Mouse (Mus musculus) natural killer cell, adult 2 months (primary cell): ENCODE data around the gene Lmf1.

ENCODE experiments used
- DNase-seq, 2 experiments: peaks; one replicate each; pipeline ENCODE4 v3.0.0; 2022; ENCODE audit warnings: low spot score in 2 of 2

Lmf1 gene

DNA sequence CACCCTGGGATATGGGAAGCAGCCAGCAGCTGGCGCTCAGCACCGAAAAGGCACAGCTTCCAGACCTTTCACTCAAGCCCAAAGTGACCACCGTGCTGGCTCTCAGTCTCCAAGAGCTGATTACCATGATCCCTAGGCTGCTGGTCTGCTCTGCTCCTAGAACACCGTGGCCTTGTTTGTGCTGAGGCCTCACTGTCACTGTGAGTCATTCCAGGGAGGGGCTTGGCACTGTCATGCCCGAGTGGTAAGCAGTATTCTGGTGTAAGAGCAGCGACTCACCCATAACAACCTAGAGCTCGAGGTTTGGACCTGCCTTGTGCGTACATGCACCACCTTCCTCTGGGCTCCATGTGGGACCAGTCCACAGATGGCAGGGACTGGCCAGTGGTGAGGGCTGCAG is 63.1 kb downstream of the Lmf1 start:
- no peak for DNase-seq

DNA sequence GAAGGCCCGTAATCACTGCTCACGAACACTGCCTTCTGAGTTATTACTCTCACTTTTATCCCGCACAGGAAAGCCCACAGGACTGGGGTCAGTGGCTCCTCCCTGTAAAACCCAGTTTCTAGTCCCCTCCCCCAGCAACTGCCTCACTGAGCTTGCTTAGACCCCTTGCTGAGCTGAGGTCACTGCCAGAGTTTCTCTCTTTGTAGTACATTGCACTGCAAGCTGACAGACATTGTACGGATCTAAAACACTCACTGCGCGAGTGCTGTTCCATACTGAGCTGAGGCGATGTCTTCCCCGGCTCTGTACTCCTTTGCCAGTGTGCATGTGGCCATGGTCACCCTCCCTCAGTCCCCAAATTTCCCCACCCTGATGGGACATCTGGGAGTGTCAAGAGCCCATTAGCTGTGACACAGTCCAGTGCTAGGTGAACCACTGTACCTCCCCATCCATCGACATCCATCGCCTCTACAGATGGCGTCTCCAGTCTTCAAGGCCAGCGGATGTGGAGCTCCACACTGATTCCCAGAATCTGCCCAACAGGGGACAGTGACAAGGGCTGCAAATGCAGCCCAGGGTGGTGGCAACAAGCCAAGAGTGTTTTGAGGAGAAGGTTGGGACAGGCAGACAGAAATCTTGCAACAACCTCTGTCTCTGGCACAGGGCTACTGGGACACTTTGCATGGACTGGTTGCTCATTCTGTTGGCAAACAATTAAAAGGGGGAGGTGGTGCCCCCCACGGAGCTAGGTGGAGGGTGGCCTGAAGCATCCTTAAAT is 64.8 kb downstream of the Lmf1 start:
- DNase-seq, result no peak

GRCm38 (mm10) chr17:25644761-25645160 is 65.9 kb downstream of the Lmf1 start:
- DNase-seq, result no peak

DNA sequence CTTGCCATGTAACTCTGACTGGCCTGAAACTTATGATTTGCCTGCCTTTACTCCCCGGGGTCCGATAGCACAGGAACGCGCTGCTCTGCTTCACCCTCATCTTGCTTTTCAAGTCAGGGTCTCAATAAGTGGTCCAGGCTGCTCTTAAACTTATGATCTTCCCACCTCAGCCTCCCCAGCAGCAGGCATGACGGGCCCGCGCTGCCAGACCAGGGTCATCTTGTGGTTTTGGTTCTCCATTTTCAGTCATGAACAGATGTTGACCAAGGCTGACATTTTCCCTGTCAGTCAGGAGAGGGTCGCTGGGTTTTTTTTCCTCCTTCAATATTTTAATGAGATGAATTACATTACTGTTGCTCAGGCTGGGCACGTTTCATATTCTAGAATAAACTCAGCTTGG is 66.8 kb downstream of the Lmf1 start:
- no peak for DNase-seq

DNA sequence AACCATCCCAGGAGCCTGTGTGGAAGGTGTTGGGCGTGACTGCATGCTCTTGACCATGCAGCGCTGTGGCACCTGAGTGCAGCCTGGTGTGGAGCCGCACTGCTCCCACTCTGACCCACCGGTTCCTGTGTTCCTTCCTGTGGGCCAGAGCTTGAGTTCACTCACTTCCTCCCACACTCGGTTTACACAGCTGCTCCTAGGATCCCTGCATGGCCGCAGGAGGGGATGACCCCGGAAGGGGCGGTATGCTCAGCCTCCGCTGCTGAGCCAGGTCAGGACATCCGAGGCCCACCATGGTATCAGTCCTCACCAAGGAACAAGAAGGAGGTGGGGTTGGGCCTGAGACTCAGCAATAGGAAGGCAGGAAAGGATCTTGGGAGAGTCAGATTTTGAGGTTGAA is 69.0 kb downstream of the Lmf1 start:
- no peak for DNase-seq

DNA sequence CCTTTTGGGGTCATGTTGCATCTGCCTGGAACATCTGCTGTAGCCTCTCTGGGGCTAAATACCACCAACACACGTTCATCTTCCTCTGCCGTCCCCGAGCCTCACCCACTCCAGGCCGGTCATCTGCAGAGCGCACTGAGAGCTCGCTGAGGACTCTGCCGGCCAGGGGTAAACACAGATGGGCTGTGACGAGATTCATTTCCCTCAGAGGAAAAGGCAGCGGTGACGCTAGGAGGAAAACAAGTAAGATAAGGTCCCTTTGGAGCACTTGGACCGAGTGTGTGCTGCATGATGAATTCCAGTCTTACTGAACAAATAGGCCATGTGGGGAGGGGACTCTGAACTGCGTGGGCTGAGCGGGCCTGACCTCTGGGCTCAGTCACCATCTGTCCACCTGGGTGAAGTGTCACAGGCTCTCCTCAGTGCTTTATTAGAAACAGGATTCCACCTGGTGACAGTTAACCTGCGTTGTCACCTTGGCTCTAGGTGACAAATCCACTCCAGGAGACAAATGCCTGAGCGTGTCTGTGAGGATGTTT is 69.9 kb downstream of the Lmf1 start:
- no peak for DNase-seq

- DNase-seq, result no peak
Observed at GRCm38 (mm10) chr17:25650726-25651125, 71.8 kb downstream of the Lmf1 start.

GRCm38 (mm10) chr17:25652272-25652671 is 73.4 kb downstream of the Lmf1 start:
- DNase-seq, result no peak

DNA sequence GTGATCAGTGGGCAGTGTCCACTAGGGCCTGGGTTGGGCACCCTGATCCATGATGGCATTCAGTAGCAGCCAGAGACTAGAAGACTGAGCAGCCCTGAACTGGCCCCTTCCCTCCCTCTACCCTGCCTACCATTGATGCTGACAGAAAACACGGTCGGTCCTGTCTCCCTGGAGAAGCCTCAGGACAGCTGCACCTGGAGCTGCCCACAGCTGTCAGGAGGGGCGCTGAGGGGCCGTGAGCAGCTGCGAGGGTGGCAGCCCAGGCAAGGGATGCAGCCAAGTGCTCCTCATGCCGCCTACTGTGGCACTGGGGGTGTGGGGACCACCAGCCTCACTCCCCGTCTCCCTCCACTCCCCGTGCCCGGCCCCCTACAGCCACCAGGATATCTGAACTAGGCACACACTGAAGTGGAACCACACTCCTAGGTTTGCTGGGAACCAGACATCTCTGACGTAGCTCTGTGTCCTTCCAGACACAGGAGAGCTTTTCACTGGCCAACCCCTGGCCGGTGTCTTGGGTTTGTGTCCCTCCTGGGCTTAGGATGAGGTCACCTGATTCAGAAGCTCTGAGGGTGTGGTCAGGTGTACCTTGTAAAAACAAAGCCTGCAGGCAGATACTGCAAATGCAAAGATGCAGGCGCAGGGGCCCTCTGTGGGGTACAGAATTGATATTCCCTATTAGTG is 77.4 kb downstream of the Lmf1 start:
- DNase-seq, result no peak

DNA sequence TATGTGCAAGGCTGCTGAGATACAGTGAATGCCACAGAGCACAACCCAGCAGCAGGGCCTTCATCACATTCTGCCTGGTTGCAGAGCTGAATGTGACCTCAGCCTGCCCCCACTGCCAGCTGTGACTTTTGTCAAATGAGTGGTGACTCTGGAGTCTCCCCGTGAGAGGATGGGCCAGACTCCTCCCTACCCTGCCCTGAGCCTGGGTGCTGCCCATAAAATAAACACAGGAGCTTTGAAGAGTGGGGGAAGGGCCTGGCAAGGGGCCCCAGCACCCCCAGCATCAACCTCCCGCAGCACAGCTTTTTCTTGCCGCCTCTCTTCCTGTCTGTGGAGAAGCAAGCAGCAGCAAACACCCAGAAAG is 77.9 kb downstream of the Lmf1 start:
- DNase-seq, result no peak

DNA sequence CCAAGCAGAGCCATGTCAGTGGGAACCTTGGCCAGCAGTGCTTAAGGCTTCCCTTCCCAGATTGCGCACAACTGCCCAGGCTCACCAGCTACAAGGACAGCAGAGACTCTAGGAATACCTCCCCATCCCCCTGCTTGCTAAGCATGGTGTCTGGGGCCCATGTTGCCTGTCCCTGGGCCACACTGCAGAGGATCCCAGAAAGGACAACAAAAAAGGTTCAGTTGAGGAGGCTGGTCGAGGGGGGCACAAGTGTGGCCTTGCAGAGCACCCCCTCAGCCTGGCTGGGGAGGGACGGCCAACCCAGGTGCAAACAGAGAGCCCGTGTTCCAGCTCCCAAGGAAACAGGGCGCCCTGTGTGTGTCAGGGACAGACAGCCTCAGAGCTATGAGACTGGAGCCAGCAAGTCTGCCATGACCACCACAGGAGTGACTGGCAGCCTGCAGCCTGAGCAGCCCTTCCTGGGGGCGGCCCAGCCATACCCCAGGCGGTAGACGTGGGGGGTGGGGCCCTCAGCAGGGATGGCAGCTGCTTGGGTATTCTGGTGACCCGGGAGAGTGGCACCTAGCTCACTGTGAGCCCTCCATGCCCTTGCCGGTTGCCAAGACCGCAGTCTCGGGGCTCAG is 84.4 kb downstream of the Lmf1 start:
- no peak for DNase-seq

GRCm38 (mm10) chr17:25665485-25665884 is 86.6 kb downstream of the Lmf1 start:
- DNase-seq, result no peak

- no peak for DNase-seq
Observed at GRCm38 (mm10) chr17:25665891-25666290, 87.0 kb downstream of the Lmf1 start.

GRCm38 (mm10) chr17:25668481-25669055 is 89.7 kb downstream of the Lmf1 start:
- no peak for DNase-seq

- no peak for DNase-seq
Observed at GRCm38 (mm10) chr17:25672982-25673381, 94.1 kb downstream of the Lmf1 start.

DNA sequence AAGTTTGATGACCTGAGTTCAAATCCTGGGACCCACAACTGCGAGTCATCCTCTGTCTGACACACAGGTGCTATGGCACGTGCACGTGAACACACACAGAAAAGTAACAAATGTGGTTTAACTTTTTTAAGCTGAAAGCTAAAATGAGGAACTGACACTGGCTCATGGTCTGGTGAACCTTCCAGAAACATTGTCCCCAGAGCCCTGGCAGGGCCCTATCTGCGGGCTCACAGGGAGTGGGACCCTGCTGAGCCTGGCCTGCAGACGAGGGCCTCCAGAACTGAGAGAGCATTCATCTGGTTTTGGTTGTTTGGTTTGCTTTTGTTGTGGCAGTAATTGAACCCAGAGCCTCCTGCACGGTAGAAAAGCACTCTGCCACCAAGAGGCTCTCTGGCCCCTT is 99.1 kb downstream of the Lmf1 start:
- peak in 1 of 2 experiments; percentile 43 for DNase-seq

DNA sequence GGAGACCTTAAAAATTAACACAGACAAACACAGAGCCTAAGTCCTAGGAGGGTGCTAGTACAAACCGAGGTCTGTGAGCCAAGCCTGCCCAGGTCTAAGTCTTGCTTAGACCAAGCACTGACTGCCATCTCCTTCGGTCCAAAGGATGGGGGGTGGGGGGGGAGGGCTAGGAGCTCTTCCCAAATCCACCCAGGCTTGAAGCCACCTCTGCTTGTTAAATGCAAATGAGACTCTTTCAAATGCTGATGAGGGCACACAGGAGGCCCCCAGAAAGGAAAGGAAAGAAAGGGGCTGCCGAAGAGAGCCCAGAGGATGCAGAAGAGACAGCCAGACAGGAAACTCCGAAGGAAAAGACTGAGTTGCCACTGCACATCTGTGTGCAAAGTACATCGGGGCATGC is 100.9 kb downstream of the Lmf1 start:
- DNase-seq, result no peak

- DNase-seq, result no peak
Observed at GRCm38 (mm10) chr17:25681636-25682035, 102.8 kb downstream of the Lmf1 start.

DNA sequence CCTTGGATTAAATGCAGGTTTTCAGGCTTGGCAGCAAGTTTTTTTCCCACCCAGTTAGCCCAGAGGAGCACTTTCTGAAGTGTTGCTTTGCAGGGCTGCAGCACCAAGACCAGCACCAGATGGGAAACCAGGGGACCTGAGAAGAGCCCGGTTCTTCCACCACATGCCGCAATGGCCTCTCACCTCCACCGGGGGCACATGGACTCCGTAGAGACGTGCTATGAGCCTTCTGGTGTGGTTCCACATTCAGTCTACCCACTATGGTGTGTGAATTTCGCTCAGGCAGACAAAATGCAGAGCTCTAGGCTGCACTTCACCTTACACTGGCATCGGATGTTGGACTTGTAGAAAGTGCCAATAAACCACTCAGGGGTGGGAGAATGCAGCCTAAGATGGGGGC is 107.4 kb downstream of the Lmf1 start:
- no peak for DNase-seq

GRCm38 (mm10) chr17:25688922-25689321 is 110.0 kb downstream of the Lmf1 start:
- no peak for DNase-seq

- no peak for DNase-seq
Observed at GRCm38 (mm10) chr17:25696263-25696662, 117.4 kb downstream of the Lmf1 start.

GRCm38 (mm10) chr17:25698446-25698845 is 119.6 kb downstream of the Lmf1 start:
- peak; percentile 55 to 66 for DNase-seq
